Mouse (Mus musculus) testis, adult 2 months (tissue): ENCODE measurements at regions not wholly inside any gene's neighbourhood (a gene's known extent, or its start where the extent isn't known, plus 50 kb on each side); places are given as distances from the start of the nearest gene placed in this dataset.

Experiments
- CTCF ChIP-seq: fragments of 200-500 bp; IDR thresholded peaks from 2 replicates; pipeline ENCODE4 v1.5.1; 2012; ENCODE audit warnings: low read depth, mild to moderate bottlenecking, inconsistent platforms, low read length, moderate library complexity; ENCODE audit not compliant: control insufficient read depth, insufficient read depth, insufficient replicate concordance
- POLR2A ChIP-seq: fragments of 200-500 bp; IDR thresholded peaks from 2 replicates; pipeline ENCODE4 v1.6.1; 2012; ENCODE audit warnings: low read depth, mild to moderate bottlenecking, inconsistent platforms, low read length, moderate library complexity; ENCODE audit not compliant: control insufficient read depth

DNA sequence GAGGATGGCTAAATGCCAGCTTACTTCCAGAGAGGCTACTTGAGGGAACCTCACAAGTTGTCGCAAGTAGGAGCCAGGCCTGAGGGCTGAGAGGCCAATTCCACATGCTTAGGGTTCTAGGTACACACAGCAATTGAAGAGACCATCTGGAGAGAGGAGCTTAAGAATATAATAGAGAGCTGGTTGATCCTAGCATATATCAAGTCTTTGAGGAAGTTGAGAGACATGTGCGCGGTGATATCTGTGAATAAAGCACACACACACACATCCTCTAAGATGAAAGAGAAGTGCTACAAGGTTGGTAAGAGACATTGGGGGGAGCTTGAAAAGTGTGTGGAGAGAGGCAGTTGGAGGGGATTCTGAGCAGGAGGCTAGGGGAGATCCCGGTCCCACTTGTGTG is 189.5 kb downstream of the Zfp462 start:
- TF ChIP-seq CTCF = no peak
- no peak for TF ChIP-seq POLR2A
